Mouse (Mus musculus) thymus, adult 2 months (tissue): ENCODE results near the gene Bsnd.

Source experiments
- CTCF ChIP-seq: fragments of 200-500 bp; IDR thresholded peaks from 2 replicates; pipeline ENCODE4 v1.5.1; 2012; ENCODE audit warnings: mild to moderate bottlenecking, control low read depth, low read length, moderate library complexity, borderline replicate concordance; ENCODE audit not compliant: control insufficient read depth, poor library complexity, insufficient read depth; ENCODE audit errors: extremely low read depth
- POLR2A ChIP-seq: fragments of 200-500 bp; IDR thresholded peaks from 2 replicates; pipeline ENCODE4 v1.6.1; 2012; ENCODE audit warnings: mild to moderate bottlenecking, low read length, control low read depth, moderate library complexity; ENCODE audit not compliant: control insufficient read depth, poor library complexity, insufficient read depth; ENCODE audit errors: extremely low read depth

DNA sequence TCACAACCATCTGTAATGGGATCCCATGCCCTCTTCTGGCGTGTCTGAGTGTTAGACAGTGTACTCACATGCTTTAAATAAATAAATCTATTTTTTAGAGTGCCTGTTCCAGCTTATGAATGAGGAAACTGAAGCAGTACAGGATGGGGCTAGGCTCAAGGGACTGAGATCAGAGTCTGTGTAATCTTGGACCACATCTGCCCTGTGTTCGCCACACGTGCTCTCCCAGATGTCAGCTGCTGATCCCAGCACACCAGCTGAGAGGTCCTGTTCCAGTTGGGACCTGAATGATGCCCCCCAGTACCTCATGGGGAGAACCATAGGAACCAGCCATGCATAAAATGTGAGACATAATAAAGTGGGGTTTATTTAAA lies 6.4 kb upstream of the Bsnd start:
- TF ChIP-seq CTCF (no peak), POLR2A (no peak)
